In the genomic region with DNA sequence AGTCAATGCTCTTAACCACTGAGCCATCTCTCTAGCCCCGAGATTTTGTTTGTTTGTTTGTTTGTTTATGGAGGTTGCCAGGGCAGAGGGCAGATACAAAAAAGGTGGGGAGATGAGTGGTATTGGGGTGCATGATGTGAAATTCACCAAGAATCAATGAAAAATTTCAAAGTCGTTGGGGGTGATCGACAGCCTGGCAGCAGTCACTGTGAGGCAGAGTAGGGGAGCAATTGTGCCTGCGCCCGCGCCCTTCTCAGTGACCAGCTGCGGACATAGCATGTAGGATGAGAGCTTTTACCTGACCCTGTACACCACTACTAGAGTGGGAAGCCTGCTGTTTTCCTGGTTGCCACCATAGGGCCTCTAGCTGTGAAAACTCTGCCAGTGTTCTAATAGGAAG, we compare ENCODE assay signal across 12 mouse cellular contexts.
"Had no signal": no experiment of that assay in that cellular context is flagged by ENCODE, and none has a peak within 500 bp of the region (broad histone marks: within the 10 kb centered on the region; RNA-seq: fewer than 3 reads in every experiment).

No protein-coding gene starts in this region.

- DNase-seq: retina, postnatal 1 day; right cerebral cortex, adult 18-20 months; right cerebral cortex, postnatal 14 days; right cerebral cortex, postnatal 25 days; right cerebral cortex, postnatal 4 days; spleen, adult 18-20 months; thymus, adult 18-20 months; thymus, adult 2 months; thymus, postnatal 14 days; thymus, postnatal 25 days; thymus, postnatal 36 days; thymus, postnatal 4 days had no signal
